Mouse (Mus musculus) hindbrain, postnatal 0 days (tissue): Measurements from ENCODE around the gene Rpl37a. TPM values are rescaled to one million over a fixed set of nuclear protein-coding genes. Genes with fewer than 3 reads are reported as not detected.
A peak's percentile ranks its signal among the peaks of the same experiment; 100 is the strongest.

Experiments
- ATAC-seq: fragments of 200-750 bp; cut with Nextera tagmentation; 2 replicates; pipeline ENCODE4 v1.8.0; 2017; ENCODE audit warnings: mild to moderate bottlenecking, moderate TSS enrichment, moderate library complexity
- DNase-seq: peaks from one replicate; pipeline ENCODE4 v3.0.0-alpha.2; 2015; ENCODE audit warnings: low spot score
- H3K27ac ChIP-seq: fragments of 300-500 bp; sonication (generic); 2 replicates; pipeline ENCODE4 v1.5.1; 2014; ENCODE audit warnings: mild to moderate bottlenecking
- H3K27me3 ChIP-seq: fragments of 300-500 bp; sonication (generic); 2 replicates; pipeline ENCODE4 v1.6.1; 2014; ENCODE audit warnings: low read length, mixed read lengths; ENCODE audit not compliant: insufficient read depth
- H3K36me3 ChIP-seq: fragments of 300-500 bp; sonication (generic); 2 replicates; pipeline ENCODE4 v1.6.1; 2014; ENCODE audit warnings: low read length, mixed read lengths; ENCODE audit not compliant: insufficient read depth
- H3K4me1 ChIP-seq: fragments of 300-500 bp; sonication (generic); 2 replicates; pipeline ENCODE4 v1.6.1; 2014; ENCODE audit warnings: antibody characterized with exemption, low read length, mixed read lengths; ENCODE audit not compliant: insufficient read depth
- H3K4me2 ChIP-seq: fragments of 300-500 bp; sonication (generic); 2 replicates; pipeline ENCODE4 v1.6.1; 2014; ENCODE audit warnings: low read depth, mild to moderate bottlenecking, low read length, moderate library complexity, mixed read lengths
- H3K4me3 ChIP-seq: fragments of 300-500 bp; sonication (generic); 2 replicates; pipeline ENCODE4 v1.5.1; 2014; ENCODE audit warnings: low read length
- H3K9ac ChIP-seq: fragments of 300-500 bp; sonication (generic); replicated peaks from 2 replicates; pipeline ENCODE4 v1.6.1; 2014; ENCODE audit warnings: mild to moderate bottlenecking, low read length, moderate library complexity, mixed read lengths
- H3K9me3 ChIP-seq: fragments of 300-500 bp; sonication (generic); 2 replicates; pipeline ENCODE4 v1.6.1; 2016; ENCODE audit warnings: low read length, mixed read lengths
- CTCF ChIP-seq: IDR thresholded peaks from 2 replicates; pipeline ENCODE4 v1.5.1; 2016; ENCODE audit warnings: antibody characterized with exemption, control low read depth, low read depth
- WGBS: fragments of 180-500 bp; shearing (Covaris S2); extraction: QIAGEN DNeasy Blood & Tissue Kit; methylation state at CpG from one replicate; pipeline ENCODE4 v1.1.7; 2014; 5-methylcytosine and 5-hydroxymethylcytosine counted together
- polyA plus RNA-seq: library from polyadenylated mRNA; unstranded; fragments of >200 nt; fragmentation: Nextera tagmentation; extraction: Ambion mirVana; gene quantifications from 2 replicates; pipeline ENCODE4 v1.2.1, GENCODE M21; 2015
- total RNA-seq: library from RNA; depleted of rRNA; stranded (reverse); fragments of >200 nt; gene quantifications from 2 replicates; pipeline ENCODE4 v1.2.3, GENCODE M21; 2014

Rpl37a gene
- total and polyA plus RNA-seq, 2 experiments from 2014 or later = 437 to 1,178 TPM

- Histone ChIP-seq H3K36me3 (no peaks in the 10 kb centered on the region), H3K27me3 (no peaks in the 10 kb centered on the region), H3K9ac (no peak overlapping the region), H3K4me2 (no peak overlapping the region), H3K4me1 (peaks cover 6% of the 10 kb centered on the region; the same call in 1 of the 2 replicates), H3K9me3 (no peaks in the 10 kb centered on the region), H3K27ac (no peak overlapping the region), H3K4me3 (no peak overlapping the region)
- WGBS = 56% methylated on average over 13 of the region's 13 CpGs
- DNase-seq (no peak), ATAC-seq (no peak)
- TF ChIP-seq CTCF = no peak
Observed at GRCm38 (mm10) chr1:72736397-72737125, 25.5 kb downstream of the Rpl37a start.

GRCm38 (mm10) chr1:72738946-72739680 is 28.0 kb downstream of the Rpl37a start:
- Histone ChIP-seq H3K4me2 (no peak overlapping the region), H3K9ac (no peak overlapping the region; the same call in 1 of the 2 replicates), H3K27me3 (no peaks in the 10 kb centered on the region), H3K9me3 (no peaks in the 10 kb centered on the region), H3K27ac (peak overlapping the region; percentile 62), H3K4me1 (peaks cover 6% of the 10 kb centered on the region; the same call in 1 of the 2 replicates), H3K4me3 (no peak overlapping the region), H3K36me3 (no peaks in the 10 kb centered on the region)
- no peak for TF ChIP-seq CTCF
- WGBS = 25% methylated on average over 15 of the region's 15 CpGs
- peak; percentile 67 for DNase-seq
- peak; percentile 57 for ATAC-seq

- peaks cover 6% of the 10 kb centered on the region; the same call in 1 of the 2 replicates for H3K4me1 ChIP-seq
- DNase-seq (peak; percentile 68), ATAC-seq (peak; percentile 87)
- peak overlapping the region; percentile 62 for H3K27ac ChIP-seq
- no peaks in the 10 kb centered on the region for H3K9me3 ChIP-seq
- no peaks in the 10 kb centered on the region for H3K36me3 ChIP-seq
- WGBS = 25% methylated on average over 10 of the region's 10 CpGs
- H3K9ac ChIP-seq = no peak overlapping the region
- no peaks in the 10 kb centered on the region for H3K27me3 ChIP-seq
- H3K4me3 ChIP-seq = no peak overlapping the region
- no peak for TF ChIP-seq CTCF
- no peak overlapping the region for H3K4me2 ChIP-seq
Observed at GRCm38 (mm10) chr1:72739681-72740063, 28.6 kb downstream of the Rpl37a start.

- H3K4me1 ChIP-seq = peaks cover 6% of the 10 kb centered on the region; the same call in 1 of the 2 replicates
- H3K9me3 ChIP-seq = no peaks in the 10 kb centered on the region
- no peak for DNase-seq
- H3K27ac ChIP-seq = no peak overlapping the region
- TF ChIP-seq CTCF = no peak
- H3K27me3 ChIP-seq = no peaks in the 10 kb centered on the region
- no peak overlapping the region for H3K4me3 ChIP-seq
- no peak for ATAC-seq
- WGBS = 90% methylated on average over 5 of the region's 5 CpGs
- no peak overlapping the region for H3K4me2 ChIP-seq
- no peak overlapping the region for H3K9ac ChIP-seq
- no peaks in the 10 kb centered on the region for H3K36me3 ChIP-seq
Observed at GRCm38 (mm10) chr1:72741406-72741805, 30.3 kb downstream of the Rpl37a start.

- Histone ChIP-seq H3K4me2 (no peak overlapping the region), H3K4me1 (no peaks in the 10 kb centered on the region), H3K9me3 (no peaks in the 10 kb centered on the region), H3K36me3 (no peaks in the 10 kb centered on the region), H3K4me3 (no peak overlapping the region), H3K27me3 (no peaks in the 10 kb centered on the region), H3K9ac (no peak overlapping the region), H3K27ac (no peak overlapping the region)
- no peak for ATAC-seq
- WGBS = 84% methylated on average over 8 of the region's 8 CpGs
- no peak for DNase-seq
- TF ChIP-seq CTCF = no peak
Observed at GRCm38 (mm10) chr1:72744816-72745506, 33.9 kb downstream of the Rpl37a start.

- H3K36me3 ChIP-seq = no peaks in the 10 kb centered on the region
- no peak overlapping the region for H3K4me2 ChIP-seq
- peaks cover 5% of the 10 kb centered on the region; the same call in 1 of the 2 replicates for H3K4me1 ChIP-seq
- no peaks in the 10 kb centered on the region for H3K27me3 ChIP-seq
- no peak overlapping the region for H3K9ac ChIP-seq
- ATAC-seq (peak; percentile 76), DNase-seq (peak; percentile 68)
- 43% methylated on average over 7 of the region's 7 CpGs for WGBS
- peak overlapping the region; percentile 29; the same call in 1 of the 2 replicates for H3K27ac ChIP-seq
- H3K4me3 ChIP-seq = no peak overlapping the region
- TF ChIP-seq CTCF = no peak
- no peaks in the 10 kb centered on the region for H3K9me3 ChIP-seq
Observed at GRCm38 (mm10) chr1:72746382-72746781, 35.3 kb downstream of the Rpl37a start.
